ENCODE assay signal across 13 mouse cellular contexts in the genomic region with DNA sequence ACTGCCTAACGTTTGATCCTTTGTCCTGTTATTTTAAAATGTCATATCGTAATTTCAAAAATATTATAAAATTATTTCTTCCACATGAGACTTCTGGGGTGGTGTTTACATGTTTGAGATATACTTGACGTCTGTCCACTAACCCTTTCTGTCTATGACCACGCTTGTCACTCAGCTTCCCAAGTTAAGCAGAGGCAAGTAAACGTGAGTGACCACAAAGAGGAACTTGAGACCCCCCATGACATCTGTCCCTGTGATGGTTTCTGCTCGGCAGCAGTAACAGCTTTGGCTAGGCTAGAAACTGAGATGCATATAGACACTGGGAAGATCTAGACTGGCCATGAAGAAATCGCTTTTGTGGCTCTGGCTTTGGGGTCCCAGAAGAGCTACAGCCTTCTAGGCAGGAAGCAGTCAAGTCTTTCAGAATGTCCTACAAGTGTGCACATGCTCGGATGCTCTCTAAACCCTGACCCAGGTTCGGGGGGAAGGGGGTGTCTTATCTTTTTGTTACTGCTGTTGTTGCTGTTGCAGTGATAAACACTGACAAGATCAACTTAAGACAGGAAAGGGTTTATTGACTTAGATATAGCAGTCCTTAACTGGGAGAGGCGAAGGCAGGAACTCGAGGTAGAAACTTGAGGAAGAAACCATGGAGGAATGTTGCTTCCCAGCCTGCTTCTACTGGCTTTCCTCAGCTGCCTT.
"Had no signal": no experiment of that assay in that cellular context is flagged by ENCODE, and none has a peak within 500 bp of the region (broad histone marks: within the 10 kb centered on the region; RNA-seq: fewer than 3 reads in every experiment).

No protein-coding gene starts in this region.

- H3K9ac ChIP-seq: limb, embryonic 12.5 days; neural tube, embryonic 15.5 days had no signal

- H3K4me2 ChIP-seq: limb, embryonic 12.5 days; neural tube, embryonic 15.5 days had no signal

- H3K36me3 ChIP-seq: limb, embryonic 12.5 days had no signal

- DNase-seq: kidney, adult 9 months; kidney, postnatal 10 days; kidney, postnatal 4 days; midbrain, embryonic 14.5 days; right cerebral cortex, postnatal 4 days; spleen, adult 18-20 months; thymus, adult 18-20 months; thymus, postnatal 14 days had no signal

- H3K9me3 ChIP-seq: limb, embryonic 12.5 days; midbrain, embryonic 10.5 days; neural tube, embryonic 15.5 days had no signal

- H3K4me1 ChIP-seq: limb, embryonic 12.5 days; midbrain, embryonic 10.5 days had no signal

- H3K27ac ChIP-seq: layer of hippocampus, adult 2 months; limb, embryonic 12.5 days; midbrain, embryonic 10.5 days; neural tube, embryonic 15.5 days had no signal

- H3K4me3 ChIP-seq: layer of hippocampus, adult 2 months; limb, embryonic 12.5 days; midbrain, embryonic 10.5 days; myocyte; neural tube, embryonic 15.5 days had no signal

- H3K27me3 ChIP-seq: limb, embryonic 12.5 days; neural tube, embryonic 15.5 days had no signal
